Mouse (Mus musculus): ENCODE results near the gene Dse. TPM values are rescaled to one million over a fixed set of nuclear protein-coding genes. Genes with fewer than 3 reads are reported as not detected.

Dse gene
- polyA plus RNA-seq, 1 experiment from 2014 or later = 28.2 TPM

GRCm38 (mm10) chr10:34208031-34208430 lies 516 bp upstream of the Dse start:
- DNase-seq (ENCODE audit: low spot score) = no peak
- Histone ChIP-seq H3K36me3 (ENCODE audit: control insufficient read depth, insufficient read depth, low read length) (no peaks in the 10 kb centered on the region), H3K9me3 (ENCODE audit: control insufficient read depth, low read length) (no peaks in the 10 kb centered on the region), H3K4me3 (ENCODE audit: low read depth, low read length) (peak overlapping the region; percentile 90), H3K4me2 (ENCODE audit: low read depth) (peak overlapping the region; percentile 66), H3K27ac (ENCODE audit: low read depth, low read length) (0 out of 2 replicates have a peak overlapping the region, but pooled peaks have one; percentile 35), H3K27me3 (ENCODE audit: control insufficient read depth, insufficient read depth, low read length) (no peaks in the 10 kb centered on the region), H3K4me1 (ENCODE audit: control insufficient read depth, insufficient read depth, low read length) (no peaks in the 10 kb centered on the region), H3K9ac (ENCODE audit: low read length) (peak overlapping the region; percentile 74)
- ATAC-seq (ENCODE audit: insufficient read depth, low FRiP score, low TSS enrichment) = no peak
- 5% methylated on average over 13 of the region's 13 CpGs for WGBS

GRCm38 (mm10) chr10:34206783-34207502 lies 572 bp downstream of the Dse start:
- Histone ChIP-seq H3K9me3 (ENCODE audit: control insufficient read depth, low read length) (no peaks in the 10 kb centered on the region), H3K27me3 (ENCODE audit: control insufficient read depth, insufficient read depth, low read length) (no peaks in the 10 kb centered on the region), H3K4me2 (ENCODE audit: low read depth) (peak overlapping the region; percentile 66), H3K27ac (ENCODE audit: low read depth, low read length) (peak overlapping the region; percentile 67; the same call in 1 of the 2 replicates), H3K36me3 (ENCODE audit: control insufficient read depth, insufficient read depth, low read length) (no peaks in the 10 kb centered on the region), H3K4me3 (ENCODE audit: low read depth, low read length) (peak overlapping the region; percentile 90), H3K9ac (ENCODE audit: low read length) (peak overlapping the region; percentile 74), H3K4me1 (ENCODE audit: control insufficient read depth, insufficient read depth, low read length) (no peaks in the 10 kb centered on the region)
- WGBS = under 1% methylated on average over 46 of the region's 65 CpGs
- peak; percentile 84 for DNase-seq (ENCODE audit: low spot score)
- peak; percentile 95 for ATAC-seq (ENCODE audit: insufficient read depth, low FRiP score, low TSS enrichment)

DNA sequence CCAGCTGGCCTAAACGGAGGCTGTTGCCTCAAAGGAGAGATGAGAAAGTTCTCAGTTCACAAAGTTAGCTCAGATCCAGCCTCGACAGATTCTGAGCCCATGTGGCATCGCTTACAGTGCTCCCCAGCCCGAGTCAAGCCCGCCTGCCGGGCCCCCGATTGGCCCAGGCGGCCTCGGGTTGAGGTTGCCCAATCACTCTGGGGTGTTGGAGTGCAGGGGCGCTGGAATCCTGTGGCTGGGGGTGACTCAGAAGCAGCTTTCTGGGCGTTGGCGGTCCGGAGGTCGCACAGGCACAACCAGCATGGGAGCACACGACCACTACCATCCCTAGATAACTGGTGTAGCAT lies 1.1 kb downstream of the Dse start:
- ATAC-seq (ENCODE audit: insufficient read depth, low FRiP score, low TSS enrichment) = peak; percentile 54

DNA sequence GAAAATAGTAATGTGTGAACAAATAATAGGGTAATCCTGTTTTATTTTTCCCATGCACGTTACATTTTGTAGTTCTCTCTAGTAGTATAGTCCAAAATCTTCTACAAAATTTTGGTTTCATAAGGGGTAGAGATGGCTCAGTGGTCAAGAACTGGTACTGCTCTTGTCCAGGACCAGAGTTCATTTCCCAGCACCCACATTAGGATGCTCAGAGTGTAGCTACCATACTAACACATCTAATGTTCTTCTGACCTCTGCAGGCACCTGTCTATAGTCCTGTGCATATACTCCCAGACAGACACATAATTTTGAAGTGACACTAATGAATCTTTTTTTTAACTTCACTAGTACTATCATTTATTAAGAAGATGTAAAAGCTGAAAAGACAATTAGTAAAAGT lies 1.7 kb downstream of the Dse start:
- H3K4me2 ChIP-seq (ENCODE audit: low read depth) = 0 out of 2 replicates have a peak overlapping the region, but pooled peaks have one; percentile 8
- H3K36me3 ChIP-seq (ENCODE audit: control insufficient read depth, insufficient read depth, low read length) = no peaks in the 10 kb centered on the region
- no peak overlapping the region for H3K9ac ChIP-seq (ENCODE audit: low read length)
- no peaks in the 10 kb centered on the region for H3K27me3 ChIP-seq (ENCODE audit: control insufficient read depth, insufficient read depth, low read length)
- no peak overlapping the region for H3K4me3 ChIP-seq (ENCODE audit: low read depth, low read length)
- no peaks in the 10 kb centered on the region for H3K9me3 ChIP-seq (ENCODE audit: control insufficient read depth, low read length)
- 92% methylated on average over 1 of the region's 1 CpGs for WGBS
- H3K4me1 ChIP-seq (ENCODE audit: control insufficient read depth, insufficient read depth, low read length) = no peaks in the 10 kb centered on the region
- no peak for ATAC-seq (ENCODE audit: insufficient read depth, low FRiP score, low TSS enrichment)
- no peak overlapping the region for H3K27ac ChIP-seq (ENCODE audit: low read depth, low read length)
- no peak for DNase-seq (ENCODE audit: low spot score)

More for the DNA sequence above, 1.1 kb downstream of the Dse start:
- peak overlapping the region; percentile 67; the same call in 1 of the 2 replicates for H3K27ac ChIP-seq (ENCODE audit: low read depth, low read length)
- peak overlapping the region; percentile 66 for H3K4me2 ChIP-seq (ENCODE audit: low read depth)
- no peaks in the 10 kb centered on the region for H3K4me1 ChIP-seq (ENCODE audit: control insufficient read depth, insufficient read depth, low read length)
- WGBS = under 1% methylated on average over 15 of the region's 15 CpGs
- H3K9me3 ChIP-seq (ENCODE audit: control insufficient read depth, low read length) = no peaks in the 10 kb centered on the region
- H3K9ac ChIP-seq (ENCODE audit: low read length) = peak overlapping the region; percentile 74
- H3K36me3 ChIP-seq (ENCODE audit: control insufficient read depth, insufficient read depth, low read length) = no peaks in the 10 kb centered on the region
- no peaks in the 10 kb centered on the region for H3K27me3 ChIP-seq (ENCODE audit: control insufficient read depth, insufficient read depth, low read length)
- DNase-seq (ENCODE audit: low spot score) = no peak
- peak overlapping the region; percentile 90 for H3K4me3 ChIP-seq (ENCODE audit: low read depth, low read length)

- H3K4me3 ChIP-seq (ENCODE audit: low read depth, low read length) = no peak overlapping the region
- no peak overlapping the region for H3K27ac ChIP-seq (ENCODE audit: low read depth, low read length)
- H3K4me2 ChIP-seq (ENCODE audit: low read depth) = no peak overlapping the region
- ATAC-seq (ENCODE audit: insufficient read depth, low FRiP score, low TSS enrichment) = no peak
- DNase-seq (ENCODE audit: low spot score) = no peak
- H3K27me3 ChIP-seq (ENCODE audit: control insufficient read depth, insufficient read depth, low read length) = no peaks in the 10 kb centered on the region
- 86% methylated on average over 1 of the region's 1 CpGs for WGBS
- H3K9me3 ChIP-seq (ENCODE audit: control insufficient read depth, low read length) = no peaks in the 10 kb centered on the region
- H3K36me3 ChIP-seq (ENCODE audit: control insufficient read depth, insufficient read depth, low read length) = no peaks in the 10 kb centered on the region
- no peaks in the 10 kb centered on the region for H3K4me1 ChIP-seq (ENCODE audit: control insufficient read depth, insufficient read depth, low read length)
- H3K9ac ChIP-seq (ENCODE audit: low read length) = no peak overlapping the region
Observed at GRCm38 (mm10) chr10:34200689-34201088, 6.8 kb downstream of the Dse start.

DNA sequence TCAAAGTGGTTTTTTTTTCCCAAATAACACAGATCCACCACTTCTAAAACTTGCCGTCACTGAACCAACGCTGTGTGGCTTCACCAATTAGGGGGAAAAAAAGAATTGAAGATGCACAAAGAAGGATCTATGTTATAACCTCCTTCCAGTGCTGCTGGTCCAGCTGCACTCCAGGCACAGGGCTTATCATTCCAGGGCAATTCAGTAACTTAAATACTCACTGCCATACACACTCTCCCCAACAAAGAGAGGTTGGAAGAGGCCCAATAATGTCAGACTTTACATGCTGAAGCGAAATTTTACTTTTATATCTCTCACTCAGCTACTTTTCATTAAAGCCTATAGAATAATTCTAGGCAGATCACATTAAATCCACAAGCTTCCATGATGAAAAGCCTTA lies 8.9 kb downstream of the Dse start:
- WGBS = 88% methylated on average over 3 of the region's 3 CpGs
- H3K27me3 ChIP-seq (ENCODE audit: control insufficient read depth, insufficient read depth, low read length) = no peaks in the 10 kb centered on the region
- no peak overlapping the region for H3K9ac ChIP-seq (ENCODE audit: low read length)

DNA sequence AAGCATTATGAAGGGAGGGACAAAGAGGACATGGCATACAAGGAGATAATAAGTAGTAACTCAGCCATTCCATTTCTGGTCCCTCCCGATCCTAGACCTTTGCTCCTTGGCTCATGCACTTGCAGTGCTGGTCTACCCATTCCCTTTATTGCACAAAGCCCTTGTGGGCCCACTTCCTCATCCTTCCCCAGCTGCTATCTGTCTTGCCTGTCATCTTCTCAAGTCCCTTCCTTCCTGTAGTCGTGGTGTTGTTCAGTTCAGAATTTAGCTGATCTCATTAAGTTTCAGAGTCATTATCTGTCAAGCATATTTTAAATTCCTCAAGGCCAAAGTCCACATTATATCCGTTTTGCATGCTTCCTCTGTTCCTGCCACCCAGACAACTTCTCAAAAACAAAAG lies 9.5 kb downstream of the Dse start:
- no peak overlapping the region for H3K27ac ChIP-seq (ENCODE audit: low read depth, low read length)
- DNase-seq (ENCODE audit: low spot score) = no peak
- no peaks in the 10 kb centered on the region for H3K9me3 ChIP-seq (ENCODE audit: control insufficient read depth, low read length)
- H3K4me2 ChIP-seq (ENCODE audit: low read depth) = no peak overlapping the region
- H3K36me3 ChIP-seq (ENCODE audit: control insufficient read depth, insufficient read depth, low read length) = no peaks in the 10 kb centered on the region
- H3K4me3 ChIP-seq (ENCODE audit: low read depth, low read length) = no peak overlapping the region
- H3K9ac ChIP-seq (ENCODE audit: low read length) = no peak overlapping the region
- no peak for ATAC-seq (ENCODE audit: insufficient read depth, low FRiP score, low TSS enrichment)
- no peaks in the 10 kb centered on the region for H3K4me1 ChIP-seq (ENCODE audit: control insufficient read depth, insufficient read depth, low read length)
- H3K27me3 ChIP-seq (ENCODE audit: control insufficient read depth, insufficient read depth, low read length) = no peaks in the 10 kb centered on the region
- 63% methylated on average over 3 of the region's 3 CpGs for WGBS

More for the DNA sequence above, 8.9 kb downstream of the Dse start:
- H3K4me2 ChIP-seq (ENCODE audit: low read depth) = no peak overlapping the region
- no peaks in the 10 kb centered on the region for H3K4me1 ChIP-seq (ENCODE audit: control insufficient read depth, insufficient read depth, low read length)
- H3K36me3 ChIP-seq (ENCODE audit: control insufficient read depth, insufficient read depth, low read length) = no peaks in the 10 kb centered on the region
- H3K27ac ChIP-seq (ENCODE audit: low read depth, low read length) = no peak overlapping the region
- H3K4me3 ChIP-seq (ENCODE audit: low read depth, low read length) = no peak overlapping the region
- ATAC-seq (ENCODE audit: insufficient read depth, low FRiP score, low TSS enrichment) (no peak), DNase-seq (ENCODE audit: low spot score) (no peak)
- no peaks in the 10 kb centered on the region for H3K9me3 ChIP-seq (ENCODE audit: control insufficient read depth, low read length)

GRCm38 (mm10) chr10:34197269-34197668 lies 10.2 kb downstream of the Dse start:
- no peaks in the 10 kb centered on the region for H3K27me3 ChIP-seq (ENCODE audit: control insufficient read depth, insufficient read depth, low read length)
- H3K9ac ChIP-seq (ENCODE audit: low read length) = no peak overlapping the region
- DNase-seq (ENCODE audit: low spot score) = no peak
- no peak overlapping the region for H3K27ac ChIP-seq (ENCODE audit: low read depth, low read length)
- H3K4me3 ChIP-seq (ENCODE audit: low read depth, low read length) = no peak overlapping the region
- WGBS = 82% methylated on average over 3 of the region's 3 CpGs
- no peak for ATAC-seq (ENCODE audit: insufficient read depth, low FRiP score, low TSS enrichment)
- no peaks in the 10 kb centered on the region for H3K9me3 ChIP-seq (ENCODE audit: control insufficient read depth, low read length)
- H3K4me1 ChIP-seq (ENCODE audit: control insufficient read depth, insufficient read depth, low read length) = no peaks in the 10 kb centered on the region
- no peak overlapping the region for H3K4me2 ChIP-seq (ENCODE audit: low read depth)
- no peaks in the 10 kb centered on the region for H3K36me3 ChIP-seq (ENCODE audit: control insufficient read depth, insufficient read depth, low read length)

- no peaks in the 10 kb centered on the region for H3K4me1 ChIP-seq (ENCODE audit: control insufficient read depth, insufficient read depth, low read length)
- no peaks in the 10 kb centered on the region for H3K27me3 ChIP-seq (ENCODE audit: control insufficient read depth, insufficient read depth, low read length)
- no peak overlapping the region for H3K27ac ChIP-seq (ENCODE audit: low read depth, low read length)
- no peak for DNase-seq (ENCODE audit: low spot score)
- no peak overlapping the region for H3K4me2 ChIP-seq (ENCODE audit: low read depth)
- no peaks in the 10 kb centered on the region for H3K9me3 ChIP-seq (ENCODE audit: control insufficient read depth, low read length)
- H3K36me3 ChIP-seq (ENCODE audit: control insufficient read depth, insufficient read depth, low read length) = no peaks in the 10 kb centered on the region
- no peak overlapping the region for H3K9ac ChIP-seq (ENCODE audit: low read length)
- 81% methylated on average over 2 of the region's 2 CpGs for WGBS
- no peak overlapping the region for H3K4me3 ChIP-seq (ENCODE audit: low read depth, low read length)
- no peak for ATAC-seq (ENCODE audit: insufficient read depth, low FRiP score, low TSS enrichment)
Observed at GRCm38 (mm10) chr10:34194957-34195356, 12.6 kb downstream of the Dse start.

Measured in neural tube, embryonic 11.5 days (tissue).